Mouse (Mus musculus) liver, embryonic 16.5 days (tissue): ENCODE results near the gene Pif1. TPM values are rescaled to one million over a fixed set of nuclear protein-coding genes. Genes with fewer than 3 reads are reported as not detected.

ENCODE experiments used
- ATAC-seq: fragments of 200-750 bp; cut with Nextera tagmentation; 2 replicates; pipeline ENCODE4 v1.8.0; 2017; ENCODE audit warnings: low read depth, mild to moderate bottlenecking, moderate number of reproducible peaks, moderate library complexity
- H3K27ac ChIP-seq: fragments of 300-500 bp; sonication (generic); 2 replicates; pipeline ENCODE4 v1.5.1; 2014; ENCODE audit warnings: mild to moderate bottlenecking, low read length
- H3K27me3 ChIP-seq: fragments of 300-500 bp; sonication (generic); 2 replicates; pipeline ENCODE4 v1.6.1; 2014; ENCODE audit warnings: low read depth, low read length, mixed read lengths; ENCODE audit not compliant: control insufficient read depth, insufficient read depth
- H3K36me3 ChIP-seq: fragments of 300-500 bp; sonication (generic); 2 replicates; pipeline ENCODE4 v1.6.1; 2014; ENCODE audit warnings: mild to moderate bottlenecking; ENCODE audit not compliant: control insufficient read depth, insufficient read depth
- H3K4me1 ChIP-seq: fragments of 300-500 bp; sonication (generic); 2 replicates; pipeline ENCODE4 v1.6.1; 2014; ENCODE audit warnings: low read depth, low read length, mixed read lengths; ENCODE audit not compliant: control insufficient read depth
- H3K4me2 ChIP-seq: fragments of 300-500 bp; sonication (generic); 2 replicates; pipeline ENCODE4 v1.6.1; 2014; ENCODE audit warnings: low read depth, low read length, mixed read lengths
- H3K4me3 ChIP-seq: fragments of 300-500 bp; sonication (generic); 2 replicates; pipeline ENCODE4 v1.5.1; 2014; ENCODE audit warnings: low read depth, mild to moderate bottlenecking, low read length
- H3K9ac ChIP-seq: fragments of 300-500 bp; sonication (generic); 2 replicates; pipeline ENCODE4 v1.6.1; 2014; ENCODE audit warnings: low read depth, low read length
- H3K9me3 ChIP-seq: fragments of 300-500 bp; sonication (generic); replicated peaks from 2 replicates; pipeline ENCODE4 v1.6.1; 2016; ENCODE audit warnings: low read length; ENCODE audit not compliant: control insufficient read depth
- WGBS: fragments of 180-500 bp; shearing (Covaris S2); extraction: QIAGEN DNeasy Blood & Tissue Kit; methylation state at CpG from one replicate; pipeline ENCODE4 v1.1.7; 2014; ENCODE audit not compliant: insufficient replicate concordance; 5-methylcytosine and 5-hydroxymethylcytosine counted together
- polyA plus RNA-seq: library from polyadenylated mRNA; unstranded; fragments of >200 nt; fragmentation: Nextera tagmentation; extraction: Ambion mirVana; gene quantifications from 2 replicates; pipeline ENCODE4 v1.2.1, GENCODE M21; 2015

Pif1 gene
- polyA plus RNA-seq, 1 experiment from 2014 or later = 9.6 TPM

GRCm38 (mm10) chr9:65636926-65637325, 50.0 kb downstream of the Pif1 start:
- H3K27ac ChIP-seq = no peak overlapping the region
- ATAC-seq = no peak
- H3K4me3 ChIP-seq = no peak overlapping the region
- no peaks in the 10 kb centered on the region for H3K36me3 ChIP-seq
- 64% methylated on average over 4 of the region's 4 CpGs for WGBS
- no peak overlapping the region for H3K9ac ChIP-seq
- peaks cover 17% of the 10 kb centered on the region for H3K27me3 ChIP-seq
- peaks cover 1% of the 10 kb centered on the region; the same call in 1 of the 2 replicates for H3K4me1 ChIP-seq
- H3K9me3 ChIP-seq = no peaks in the 10 kb centered on the region
- H3K4me2 ChIP-seq = no peak overlapping the region

- 67% methylated on average over 5 of the region's 5 CpGs for WGBS
- H3K9ac ChIP-seq = no peak overlapping the region
These were observed 52.1 kb downstream of the Pif1 start for GRCm38 (mm10) chr9:65639065-65639464.

GRCm38 (mm10) chr9:65640838-65641410, 54.0 kb downstream of the Pif1 start:
- Histone ChIP-seq H3K27me3 (no peaks in the 10 kb centered on the region), H3K36me3 (no peaks in the 10 kb centered on the region), H3K4me2 (no peak overlapping the region), H3K9me3 (no peaks in the 10 kb centered on the region), H3K4me3 (no peak overlapping the region), H3K4me1 (no peaks in the 10 kb centered on the region), H3K27ac (no peak overlapping the region), H3K9ac (no peak overlapping the region)
- 42% methylated on average over 5 of the region's 5 CpGs for WGBS
- ATAC-seq = no peak

More at GRCm38 (mm10) chr9:65639065-65639464, 52.1 kb downstream of the Pif1 start:
- H3K27ac ChIP-seq = no peak overlapping the region
- H3K9me3 ChIP-seq = no peaks in the 10 kb centered on the region
- H3K4me1 ChIP-seq = no peaks in the 10 kb centered on the region
- no peak for ATAC-seq
- H3K36me3 ChIP-seq = no peaks in the 10 kb centered on the region
- H3K4me2 ChIP-seq = no peak overlapping the region
- H3K27me3 ChIP-seq = no peaks in the 10 kb centered on the region
- H3K4me3 ChIP-seq = no peak overlapping the region

- H3K27ac ChIP-seq = no peak overlapping the region
- no peak overlapping the region for H3K9ac ChIP-seq
- no peak overlapping the region for H3K4me2 ChIP-seq
- H3K27me3 ChIP-seq = no peaks in the 10 kb centered on the region
- no peaks in the 10 kb centered on the region for H3K9me3 ChIP-seq
- H3K4me1 ChIP-seq = no peaks in the 10 kb centered on the region
- no peak overlapping the region for H3K4me3 ChIP-seq
- no peak for ATAC-seq
- 25% methylated on average over 12 of the region's 12 CpGs for WGBS
- H3K36me3 ChIP-seq = no peaks in the 10 kb centered on the region
These were observed 54.6 kb downstream of the Pif1 start for GRCm38 (mm10) chr9:65641446-65642052.

- H3K9me3 ChIP-seq = no peaks in the 10 kb centered on the region
- H3K27me3 ChIP-seq = no peaks in the 10 kb centered on the region
- H3K9ac ChIP-seq = no peak overlapping the region
- H3K27ac ChIP-seq = no peak overlapping the region
- H3K4me3 ChIP-seq = no peak overlapping the region
- H3K4me1 ChIP-seq = no peaks in the 10 kb centered on the region
- H3K4me2 ChIP-seq = no peak overlapping the region
- no peaks in the 10 kb centered on the region for H3K36me3 ChIP-seq
- ATAC-seq = no peak
These were observed 55.6 kb downstream of the Pif1 start for GRCm38 (mm10) chr9:65642546-65642945.

GRCm38 (mm10) chr9:65644960-65645359, 58.0 kb downstream of the Pif1 start:
- no peak overlapping the region for H3K4me2 ChIP-seq
- no peaks in the 10 kb centered on the region for H3K27me3 ChIP-seq
- H3K4me1 ChIP-seq = no peaks in the 10 kb centered on the region
- H3K27ac ChIP-seq = no peak overlapping the region
- 68% methylated on average over 4 of the region's 4 CpGs for WGBS
- H3K9ac ChIP-seq = no peak overlapping the region
- H3K36me3 ChIP-seq = no peaks in the 10 kb centered on the region
- H3K9me3 ChIP-seq = no peaks in the 10 kb centered on the region
- ATAC-seq = no peak
- no peak overlapping the region for H3K4me3 ChIP-seq

Other genes starting within 250 kb of the Pif1 start
- gene Pdcd7, start 241.1 kb upstream of the Pif1 start, polyA plus RNA-seq = 1.6 and 1.8 TPM in 2 replicates
- gene Ubap1l, start 226.1 kb upstream of the Pif1 start, polyA plus RNA-seq = not detected in 2 replicates
- gene Kbtbd13, start 195.5 kb upstream of the Pif1 start, polyA plus RNA-seq = 0.25 and 0.42 TPM in 2 replicates
- 0.23 and 0.34 TPM in 2 replicates for gene Rasl12, start 188.7 kb upstream of the Pif1 start, polyA plus RNA-seq
- 0.17 TPM in 1 of 2 replicates, not detected in the other for gene Slc51b, start 164.2 kb upstream of the Pif1 start, polyA plus RNA-seq
- gene Mtfmt, start 151.4 kb upstream of the Pif1 start, polyA plus RNA-seq = 5.1 and 6.3 TPM in 2 replicates
- 24.6 and 26.7 TPM in 2 replicates for gene Spg21, start 126.2 kb upstream of the Pif1 start, polyA plus RNA-seq
- 0.06 TPM in 1 of 2 replicates, not detected in the other for gene Ankdd1a, start 67.0 kb upstream of the Pif1 start, polyA plus RNA-seq
- gene Plekho2, start 7.1 kb upstream of the Pif1 start, polyA plus RNA-seq = 23.1 and 24.5 TPM in 2 replicates
- 11.9 and 14.6 TPM in 2 replicates for gene Rbpms2, start 42.5 kb downstream of the Pif1 start, polyA plus RNA-seq
- 40.7 and 50.9 TPM in 2 replicates for gene Oaz2, start 80.8 kb downstream of the Pif1 start, polyA plus RNA-seq
- gene Zfp609, start 240.4 kb downstream of the Pif1 start, polyA plus RNA-seq = 1.4 and 1.7 TPM in 2 replicates